Mouse (Mus musculus): ENCODE data around the gene Gm13030.

DNA sequence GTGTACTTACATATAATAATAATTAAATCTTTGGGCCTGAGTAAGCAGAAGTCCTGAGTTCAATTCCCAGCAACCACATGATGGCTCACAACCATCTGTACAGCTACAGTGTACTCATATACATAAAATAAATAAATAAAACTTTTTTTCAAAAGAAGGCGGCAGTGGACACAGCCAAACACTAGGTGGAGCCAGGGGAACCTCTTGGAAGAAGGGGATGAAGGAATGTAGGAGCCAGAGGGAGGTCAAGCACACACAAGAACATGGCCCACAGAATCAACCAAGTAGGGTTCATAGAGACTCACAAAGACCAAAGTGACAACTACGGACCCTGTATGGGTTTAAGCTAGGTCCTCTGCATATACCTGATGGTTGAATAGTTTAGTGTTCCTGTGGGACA is 49.1 kb downstream of the Gm13030 start:
- TF ChIP-seq POLR2A (IDR thresholded peaks at IDR 0.05; ENCODE audit: insufficient read length, low read depth) = no peak
- no peak for TF ChIP-seq TCF12 (IDR thresholded peaks at IDR 0.05; ENCODE audit: insufficient read depth, poor library complexity, severe bottlenecking)
- no peak for TF ChIP-seq USF1 (IDR thresholded peaks at IDR 0.05; ENCODE audit: low read depth)
- no peak for TF ChIP-seq MYOD1 (IDR thresholded peaks at IDR 0.05; ENCODE audit: control insufficient read depth in 1 of 3, insufficient read length in 2 of 3, low read depth in 2 of 3)
- no peak for TF ChIP-seq POLR2AphosphoS2 (IDR thresholded peaks at IDR 0.05; ENCODE audit: insufficient read length, low read depth)
- TF ChIP-seq E2F4 (IDR thresholded peaks at IDR 0.05; ENCODE audit: insufficient read depth) = no peak
- no peak for TF ChIP-seq CEBPB (IDR thresholded peaks at IDR 0.05; ENCODE audit: insufficient read depth, poor library complexity, severe bottlenecking)
- no peak for TF ChIP-seq MYOG (IDR thresholded peaks at IDR 0.05; ENCODE audit: control insufficient read depth in 1 of 3, insufficient read depth in 1 of 3, insufficient read length in 2 of 3, low read depth in 2 of 3)
- TF ChIP-seq TCF3 (IDR thresholded peaks at IDR 0.05; ENCODE audit: insufficient read length, low read depth) = no peak
- no peak for TF ChIP-seq SRF (IDR thresholded peaks at IDR 0.05; ENCODE audit: control insufficient read depth, insufficient read length, low read depth)
- no peak for TF ChIP-seq REST (IDR thresholded peaks at IDR 0.05; ENCODE audit: insufficient read depth, insufficient read length)
- TF ChIP-seq MAX (IDR thresholded peaks at IDR 0.05; ENCODE audit: low read depth) = no peak
